Mouse (Mus musculus): ENCODE data around the gene Retreg3. TPM values are rescaled to one million over a fixed set of nuclear protein-coding genes. Genes with fewer than 3 reads are reported as not detected.
A peak's percentile ranks its signal among the peaks of the same experiment; 100 is the strongest.

The Retreg3 gene
- polyA plus RNA-seq, 1 experiment from 2014 or later, result 28.4 TPM

- Histone ChIP-seq H3K9ac (no peak overlapping the region), H3K4me1 (peaks cover 12% of the 10 kb centered on the region), H3K4me2 (no peak overlapping the region), H3K27ac (0 out of 2 replicates have a peak overlapping the region, but pooled peaks have one; percentile 30), H3K9me3 (no peaks in the 10 kb centered on the region), H3K36me3 (replicated peaks) (peaks cover 26% of the 10 kb centered on the region), H3K4me3 (no peak overlapping the region), H3K27me3 (replicated peaks) (no peaks in the 10 kb centered on the region; the same call in 1 of the 2 replicates)
- ATAC-seq (replicated peaks), result no peak
- 81% methylated on average over 4 of the region's 4 CpGs for WGBS
These were observed 55.2 kb downstream of the Retreg3 start for GRCm38 (mm10) chr11:101064462-101064861.

GRCm38 (mm10) chr11:101063676-101064327 is 55.9 kb downstream of the Retreg3 start:
- 68% methylated on average over 12 of the region's 12 CpGs for WGBS
- no peaks in the 10 kb centered on the region for H3K9me3 ChIP-seq
- no peak overlapping the region for H3K9ac ChIP-seq
- H3K4me3 ChIP-seq, result no peak overlapping the region
- peak overlapping the region; percentile 30 for H3K27ac ChIP-seq
- no peaks in the 10 kb centered on the region; the same call in 1 of the 2 replicates for H3K27me3 ChIP-seq (replicated peaks)
- no peak overlapping the region for H3K4me2 ChIP-seq
- no peak for ATAC-seq (replicated peaks)
- H3K36me3 ChIP-seq (replicated peaks), result peaks cover 30% of the 10 kb centered on the region
- H3K4me1 ChIP-seq, result peaks cover 8% of the 10 kb centered on the region

- H3K9me3 ChIP-seq, result no peaks in the 10 kb centered on the region
- H3K4me2 ChIP-seq, result no peak overlapping the region
- H3K4me3 ChIP-seq, result no peak overlapping the region
- H3K4me1 ChIP-seq, result peaks cover 8% of the 10 kb centered on the region
- no peak for ATAC-seq (replicated peaks)
- H3K27me3 ChIP-seq (replicated peaks), result no peaks in the 10 kb centered on the region; the same call in 1 of the 2 replicates
- peak overlapping the region; percentile 30 for H3K27ac ChIP-seq
- no peak overlapping the region for H3K9ac ChIP-seq
- 84% methylated on average over 14 of the region's 14 CpGs for WGBS
- peaks cover 37% of the 10 kb centered on the region for H3K36me3 ChIP-seq (replicated peaks)
These were observed 56.6 kb downstream of the Retreg3 start for GRCm38 (mm10) chr11:101062971-101063675.

GRCm38 (mm10) chr11:101062165-101062884 is 57.4 kb downstream of the Retreg3 start:
- Histone ChIP-seq H3K9me3 (no peaks in the 10 kb centered on the region), H3K36me3 (replicated peaks) (peaks cover 39% of the 10 kb centered on the region), H3K27me3 (replicated peaks) (no peaks in the 10 kb centered on the region), H3K9ac (no peak overlapping the region), H3K4me3 (no peak overlapping the region), H3K4me1 (peaks cover 7% of the 10 kb centered on the region), H3K4me2 (no peak overlapping the region), H3K27ac (no peak overlapping the region)
- WGBS, result 78% methylated on average over 12 of the region's 12 CpGs
- ATAC-seq (replicated peaks), result no peak

GRCm38 (mm10) chr11:101061049-101061448 is 58.6 kb downstream of the Retreg3 start:
- Histone ChIP-seq H3K27ac (no peak overlapping the region), H3K36me3 (replicated peaks) (peaks cover 41% of the 10 kb centered on the region), H3K9ac (no peak overlapping the region), H3K4me3 (no peak overlapping the region), H3K27me3 (replicated peaks) (no peaks in the 10 kb centered on the region), H3K4me1 (no peaks in the 10 kb centered on the region), H3K9me3 (no peaks in the 10 kb centered on the region), H3K4me2 (no peak overlapping the region)
- ATAC-seq (replicated peaks), result no peak
- 92% methylated on average over 5 of the region's 5 CpGs for WGBS

- Histone ChIP-seq H3K4me3 (no peak overlapping the region), H3K4me1 (no peaks in the 10 kb centered on the region), H3K9me3 (no peaks in the 10 kb centered on the region), H3K9ac (no peak overlapping the region; the same call in 1 of the 2 replicates), H3K27ac (peak overlapping the region; percentile 61), H3K4me2 (no peak overlapping the region), H3K27me3 (replicated peaks) (no peaks in the 10 kb centered on the region), H3K36me3 (replicated peaks) (peaks cover 50% of the 10 kb centered on the region)
- 89% methylated on average over 8 of the region's 8 CpGs for WGBS
- ATAC-seq (replicated peaks), result no peak
These were observed 59.6 kb downstream of the Retreg3 start for GRCm38 (mm10) chr11:101060126-101060525.

- Histone ChIP-seq H3K27me3 (replicated peaks) (no peaks in the 10 kb centered on the region), H3K27ac (peak overlapping the region; percentile 61; the same call in 1 of the 2 replicates), H3K4me2 (no peak overlapping the region), H3K9me3 (no peaks in the 10 kb centered on the region), H3K9ac (no peak overlapping the region; the same call in 1 of the 2 replicates), H3K4me1 (no peaks in the 10 kb centered on the region), H3K36me3 (replicated peaks) (peaks cover 54% of the 10 kb centered on the region), H3K4me3 (no peak overlapping the region)
- 65% methylated on average over 10 of the region's 10 CpGs for WGBS
- ATAC-seq (replicated peaks), result no peak
These were observed 60.2 kb downstream of the Retreg3 start for GRCm38 (mm10) chr11:101059473-101059872.

- H3K36me3 ChIP-seq (replicated peaks), result peaks cover 60% of the 10 kb centered on the region
- no peak overlapping the region for H3K27ac ChIP-seq
- no peak for ATAC-seq (replicated peaks)
- H3K27me3 ChIP-seq (replicated peaks), result no peaks in the 10 kb centered on the region
- H3K9ac ChIP-seq, result no peak overlapping the region
- H3K4me2 ChIP-seq, result no peak overlapping the region
- no peaks in the 10 kb centered on the region for H3K9me3 ChIP-seq
- no peaks in the 10 kb centered on the region for H3K4me1 ChIP-seq
- no peak overlapping the region for H3K4me3 ChIP-seq
- 76% methylated on average over 5 of the region's 5 CpGs for WGBS
These were observed 61.0 kb downstream of the Retreg3 start for GRCm38 (mm10) chr11:101058726-101059125.

- no peak overlapping the region for H3K4me2 ChIP-seq
- H3K27ac ChIP-seq, result no peak overlapping the region
- no peaks in the 10 kb centered on the region for H3K9me3 ChIP-seq
- no peak for ATAC-seq (replicated peaks)
- H3K4me3 ChIP-seq, result no peak overlapping the region
- H3K9ac ChIP-seq, result no peak overlapping the region
- no peaks in the 10 kb centered on the region for H3K27me3 ChIP-seq (replicated peaks)
- WGBS, result 35% methylated on average over 5 of the region's 5 CpGs
- peaks cover 61% of the 10 kb centered on the region for H3K36me3 ChIP-seq (replicated peaks)
- H3K4me1 ChIP-seq, result no peaks in the 10 kb centered on the region
These were observed 61.8 kb downstream of the Retreg3 start for GRCm38 (mm10) chr11:101057860-101058259.

GRCm38 (mm10) chr11:101056885-101057284 is 62.8 kb downstream of the Retreg3 start:
- Histone ChIP-seq H3K4me1 (no peaks in the 10 kb centered on the region), H3K9me3 (no peaks in the 10 kb centered on the region), H3K9ac (no peak overlapping the region), H3K27ac (no peak overlapping the region), H3K4me2 (no peak overlapping the region), H3K27me3 (replicated peaks) (no peaks in the 10 kb centered on the region), H3K36me3 (replicated peaks) (peaks cover 60% of the 10 kb centered on the region), H3K4me3 (no peak overlapping the region)
- WGBS, result 53% methylated on average over 8 of the region's 8 CpGs
- ATAC-seq (replicated peaks), result no peak

GRCm38 (mm10) chr11:101055418-101055817 is 64.3 kb downstream of the Retreg3 start:
- WGBS, result 85% methylated on average over 14 of the region's 14 CpGs
- no peak for ATAC-seq (replicated peaks)
- H3K27ac ChIP-seq, result no peak overlapping the region
- no peak overlapping the region for H3K4me3 ChIP-seq
- no peaks in the 10 kb centered on the region for H3K9me3 ChIP-seq
- H3K4me2 ChIP-seq, result no peak overlapping the region
- H3K4me1 ChIP-seq, result no peaks in the 10 kb centered on the region
- H3K27me3 ChIP-seq (replicated peaks), result no peaks in the 10 kb centered on the region
- peaks cover 60% of the 10 kb centered on the region for H3K36me3 ChIP-seq (replicated peaks)
- no peak overlapping the region for H3K9ac ChIP-seq

GRCm38 (mm10) chr11:101053974-101054373 is 65.7 kb downstream of the Retreg3 start:
- 100% methylated on average over 1 of the region's 1 CpGs for whole genome bisulfite sequencing
- no peak overlapping the region for H3K4me2 ChIP-seq
- no peaks in the 10 kb centered on the region for H3K27me3 ChIP-seq (replicated peaks)
- H3K27ac ChIP-seq, result no peak overlapping the region
- no peaks in the 10 kb centered on the region for H3K9me3 ChIP-seq
- no peak overlapping the region for H3K4me3 ChIP-seq
- H3K9ac ChIP-seq, result no peak overlapping the region
- H3K36me3 ChIP-seq (replicated peaks), result peaks cover 55% of the 10 kb centered on the region
- no peak for ATAC-seq (replicated peaks)
- no peaks in the 10 kb centered on the region for H3K4me1 ChIP-seq
